Mouse (Mus musculus): Measurements from ENCODE around the gene Gpr155.

The Gpr155 gene

GRCm38 (mm10) chr2:73386356-73387046 is at the start of gene Gpr155:
Gpr155 (minus strand) TSS chr2:73386572.
- peak; percentile 100 for DNase-seq

- DNase-seq = no peak
These were observed 49.5 kb upstream of the Gpr155 start for GRCm38 (mm10) chr2:73435847-73436246.

GRCm38 (mm10) chr2:73431959-73432396 is 45.6 kb upstream of the Gpr155 start:
- DNase-seq = no peak

GRCm38 (mm10) chr2:73428803-73429468 is 42.6 kb upstream of the Gpr155 start:
- no peak for DNase-seq

GRCm38 (mm10) chr2:73427293-73427692 is 40.9 kb upstream of the Gpr155 start:
- DNase-seq = peak; percentile 53 to 69

GRCm38 (mm10) chr2:73425822-73426221 is 39.5 kb upstream of the Gpr155 start:
- DNase-seq = peak; percentile 60 to 78

- DNase-seq = no peak
These were observed 33.4 kb upstream of the Gpr155 start for GRCm38 (mm10) chr2:73419730-73420129.

- DNase-seq = peak; percentile 49 to 53
These were observed 32.9 kb upstream of the Gpr155 start for GRCm38 (mm10) chr2:73419285-73419684.

GRCm38 (mm10) chr2:73415892-73416291 is 29.5 kb upstream of the Gpr155 start:
- no peak for DNase-seq

- DNase-seq = no peak
These were observed 23.7 kb upstream of the Gpr155 start for GRCm38 (mm10) chr2:73410076-73410475.

- peak; percentile 19 to 51 for DNase-seq
These were observed 21.3 kb upstream of the Gpr155 start for GRCm38 (mm10) chr2:73407662-73408061.

GRCm38 (mm10) chr2:73406336-73406915 is 20.1 kb upstream of the Gpr155 start:
- peak in 1 of 2 experiments; percentile 52 for DNase-seq

- DNase-seq = no peak
These were observed 18.6 kb upstream of the Gpr155 start for GRCm38 (mm10) chr2:73404980-73405379.

- DNase-seq = no peak
These were observed 18.1 kb upstream of the Gpr155 start for GRCm38 (mm10) chr2:73404442-73404841.

- no peak for DNase-seq
These were observed 17.1 kb upstream of the Gpr155 start for GRCm38 (mm10) chr2:73403385-73404013.

- DNase-seq = no peak
These were observed 15.3 kb upstream of the Gpr155 start for GRCm38 (mm10) chr2:73401689-73402088.

GRCm38 (mm10) chr2:73397476-73397875 is 11.1 kb upstream of the Gpr155 start:
- DNase-seq = no peak

- DNase-seq = no peak
These were observed 10.5 kb upstream of the Gpr155 start for GRCm38 (mm10) chr2:73396828-73397325.

- DNase-seq = peak; percentile 63 to 70
These were observed 9.1 kb upstream of the Gpr155 start for GRCm38 (mm10) chr2:73395516-73395915.

- DNase-seq = no peak
These were observed 8.1 kb upstream of the Gpr155 start for GRCm38 (mm10) chr2:73394476-73394875.

- no peak for DNase-seq
These were observed 6.4 kb upstream of the Gpr155 start for GRCm38 (mm10) chr2:73392772-73393171.

GRCm38 (mm10) chr2:73389951-73390350 is 3.6 kb upstream of the Gpr155 start:
- no peak for DNase-seq

GRCm38 (mm10) chr2:73387806-73388205 is 1.4 kb upstream of the Gpr155 start:
- no peak for DNase-seq

Data from lung, adult 18-20 months (tissue).